Mouse (Mus musculus) limb, embryonic 10.5 days (tissue): ENCODE data around the gene Ch25h. TPM values are rescaled to one million over a fixed set of nuclear protein-coding genes. Genes with fewer than 3 reads are reported as not detected.

ENCODE experiments used
- DNase-seq: peaks from one replicate; pipeline ENCODE4 v3.0.0-alpha.2; 2017; ENCODE audit warnings: low spot score
- H3K27ac ChIP-seq: fragments of 300-500 bp; sonication (generic); 2 replicates; pipeline ENCODE4 v1.5.1; 2016; ENCODE audit warnings: mild to moderate bottlenecking
- H3K27me3 ChIP-seq: fragments of 300-500 bp; sonication (generic); 2 replicates; pipeline ENCODE4 v1.6.1; 2016; ENCODE audit warnings: low read depth, mild to moderate bottlenecking; ENCODE audit not compliant: poor library complexity, severe bottlenecking
- H3K36me3 ChIP-seq: fragments of 300-500 bp; sonication (generic); 2 replicates; pipeline ENCODE4 v1.6.1; 2016; ENCODE audit warnings: mild to moderate bottlenecking, moderate library complexity
- H3K4me1 ChIP-seq: fragments of 300-500 bp; sonication (generic); 2 replicates; pipeline ENCODE4 v1.6.1; 2016
- H3K4me3 ChIP-seq: fragments of 300-500 bp; sonication (generic); 2 replicates; pipeline ENCODE4 v1.5.1; 2016; ENCODE audit warnings: mild to moderate bottlenecking, moderate library complexity
- H3K9me3 ChIP-seq: fragments of 300-500 bp; sonication (generic); replicated peaks from 2 replicates; pipeline ENCODE4 v1.6.1; 2016; ENCODE audit warnings: mild to moderate bottlenecking
- WGBS: fragments of 180-500 bp; shearing (Covaris S2); methylation state at CpG from one replicate; pipeline ENCODE4 v1.1.7; 2016; 5-methylcytosine and 5-hydroxymethylcytosine counted together
- polyA plus RNA-seq: library from polyadenylated mRNA; unstranded; fragments of >200 nt; fragmentation: Nextera tagmentation; extraction: Ambion mirVana; gene quantifications from 2 replicates; pipeline ENCODE4 v1.2.1, GENCODE M21; 2016

Ch25h gene
- polyA plus RNA-seq, result 0.18 and 1.2 TPM in 2 replicates

GRCm38 (mm10) chr19:34474991-34475971 lies at the start of gene Ch25h:
TSS of gene Ch25h (minus strand) at chr19:34475164.
- peak within 1 kb of the TSS; percentile 59 for H3K4me3 ChIP-seq

GRCm38 (mm10) chr19:34524646-34525045 lies 49.7 kb upstream of the Ch25h start:
- no peak overlapping the region for H3K4me3 ChIP-seq
- no peaks in the 10 kb centered on the region for H3K9me3 ChIP-seq

More at GRCm38 (mm10) chr19:34474991-34475971, at the start of gene Ch25h:
- peaks cover 21% of the 10 kb centered on the region for H3K4me1 ChIP-seq
- no peaks in the 10 kb centered on the region for H3K9me3 ChIP-seq
- peaks cover 61% of the 10 kb centered on the region for H3K27me3 ChIP-seq
- no peak within 1 kb of the TSS for H3K27ac ChIP-seq
- peak; percentile 64 for DNase-seq
- WGBS, result under 1% methylated on average over 35 of the region's 35 CpGs
- H3K36me3 ChIP-seq, result no peaks in the 10 kb centered on the region

GRCm38 (mm10) chr19:34523106-34523725 lies 48.3 kb upstream of the Ch25h start:
- 85% methylated on average over 12 of the region's 12 CpGs for WGBS
- peaks cover 22% of the 10 kb centered on the region for H3K4me1 ChIP-seq
- no peak for DNase-seq
- no peak overlapping the region for H3K4me3 ChIP-seq
- H3K36me3 ChIP-seq, result peaks cover 18% of the 10 kb centered on the region
- H3K9me3 ChIP-seq, result no peaks in the 10 kb centered on the region
- H3K27ac ChIP-seq, result no peak overlapping the region
- no peaks in the 10 kb centered on the region for H3K27me3 ChIP-seq

More at GRCm38 (mm10) chr19:34524646-34525045, 49.7 kb upstream of the Ch25h start:
- peaks cover 5% of the 10 kb centered on the region; the same call in 1 of the 2 replicates for H3K36me3 ChIP-seq
- H3K27ac ChIP-seq, result no peak overlapping the region
- no peaks in the 10 kb centered on the region for H3K27me3 ChIP-seq
- WGBS, result 44% methylated on average over 9 of the region's 9 CpGs
- peaks cover 22% of the 10 kb centered on the region for H3K4me1 ChIP-seq
- DNase-seq, result no peak

DNA sequence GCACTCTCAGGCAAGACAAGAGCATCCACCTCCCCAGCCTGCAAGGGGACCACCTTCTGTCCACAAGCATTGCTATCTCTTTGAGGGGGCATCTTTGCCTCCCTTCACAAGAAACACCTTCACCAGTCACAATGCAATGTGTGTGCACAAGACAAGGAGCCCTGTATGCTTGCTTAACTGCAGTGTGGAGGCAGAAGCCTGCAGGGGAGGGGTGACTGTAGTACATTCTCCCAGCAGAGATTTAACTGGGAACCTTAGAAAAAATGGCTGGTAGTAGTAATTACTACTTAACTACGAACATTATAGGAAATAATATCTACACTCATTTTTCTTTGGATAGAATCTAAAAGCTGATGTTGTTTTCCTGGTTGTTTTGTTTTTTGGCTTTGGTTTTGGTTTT lies 47.0 kb upstream of the Ch25h start:
- H3K27ac ChIP-seq, result no peak overlapping the region
- peaks cover 20% of the 10 kb centered on the region for H3K36me3 ChIP-seq
- WGBS, result 90% methylated on average over 1 of the region's 1 CpGs
- H3K4me3 ChIP-seq, result no peak overlapping the region
- no peak for DNase-seq
- no peaks in the 10 kb centered on the region for H3K27me3 ChIP-seq
- H3K9me3 ChIP-seq, result no peaks in the 10 kb centered on the region
- H3K4me1 ChIP-seq, result peaks cover 22% of the 10 kb centered on the region

- DNase-seq, result no peak
- Histone ChIP-seq H3K9me3 (no peaks in the 10 kb centered on the region), H3K27me3 (no peaks in the 10 kb centered on the region), H3K4me1 (peaks cover 15% of the 10 kb centered on the region), H3K36me3 (peaks cover 20% of the 10 kb centered on the region), H3K27ac (no peak overlapping the region), H3K4me3 (no peak overlapping the region)
- 72% methylated on average over 2 of the region's 2 CpGs for WGBS
Measured at GRCm38 (mm10) chr19:34521361-34521760, 46.4 kb upstream of the Ch25h start.

DNA sequence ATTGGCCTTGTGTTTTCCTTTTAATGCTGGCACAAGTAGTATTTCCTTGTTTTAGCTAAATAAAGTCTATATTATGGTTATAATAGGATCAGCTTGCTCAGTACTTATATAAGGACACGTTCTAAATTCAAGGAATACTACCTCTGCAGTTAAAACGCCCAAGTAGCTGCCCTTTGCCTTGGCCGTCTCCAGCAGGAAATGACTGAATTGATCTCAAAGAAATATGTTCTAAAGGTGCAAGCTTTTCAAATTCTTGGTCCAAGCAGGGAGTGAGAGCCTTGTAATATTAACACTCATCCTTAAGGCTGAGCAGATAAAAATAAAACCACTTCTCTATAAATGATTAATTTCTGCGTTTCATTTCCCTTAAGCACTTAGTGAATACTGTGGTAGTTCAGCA lies 45.1 kb upstream of the Ch25h start:
- H3K27me3 ChIP-seq, result no peaks in the 10 kb centered on the region
- H3K36me3 ChIP-seq, result peaks cover 20% of the 10 kb centered on the region
- DNase-seq, result no peak
- H3K27ac ChIP-seq, result no peak overlapping the region
- H3K9me3 ChIP-seq, result no peaks in the 10 kb centered on the region
- H3K4me3 ChIP-seq, result no peak overlapping the region
- peaks cover 6% of the 10 kb centered on the region for H3K4me1 ChIP-seq
- WGBS, result 85% methylated on average over 4 of the region's 4 CpGs

GRCm38 (mm10) chr19:34519646-34520045 lies 44.7 kb upstream of the Ch25h start:
- WGBS, result 93% methylated on average over 3 of the region's 3 CpGs
- Histone ChIP-seq H3K27me3 (no peaks in the 10 kb centered on the region), H3K27ac (no peak overlapping the region), H3K9me3 (no peaks in the 10 kb centered on the region), H3K4me3 (no peak overlapping the region), H3K36me3 (peaks cover 20% of the 10 kb centered on the region), H3K4me1 (peaks cover 2% of the 10 kb centered on the region)
- DNase-seq, result no peak

- no peak for DNase-seq
- Histone ChIP-seq H3K9me3 (no peaks in the 10 kb centered on the region), H3K27ac (no peak overlapping the region), H3K4me1 (no peaks in the 10 kb centered on the region), H3K27me3 (no peaks in the 10 kb centered on the region), H3K36me3 (peaks cover 20% of the 10 kb centered on the region), H3K4me3 (no peak overlapping the region)
- 68% methylated on average over 3 of the region's 3 CpGs for WGBS
Measured at GRCm38 (mm10) chr19:34518786-34519185, 43.8 kb upstream of the Ch25h start.

GRCm38 (mm10) chr19:34517812-34518594 lies 43.0 kb upstream of the Ch25h start:
- Histone ChIP-seq H3K27ac (no peak overlapping the region), H3K36me3 (peaks cover 20% of the 10 kb centered on the region), H3K27me3 (no peaks in the 10 kb centered on the region), H3K4me3 (no peak overlapping the region), H3K9me3 (no peaks in the 10 kb centered on the region), H3K4me1 (no peaks in the 10 kb centered on the region)
- no peak for DNase-seq
- WGBS, result 92% methylated on average over 13 of the region's 13 CpGs

- Histone ChIP-seq H3K4me1 (no peaks in the 10 kb centered on the region), H3K36me3 (peaks cover 20% of the 10 kb centered on the region), H3K4me3 (no peak overlapping the region), H3K27ac (no peak overlapping the region), H3K27me3 (no peaks in the 10 kb centered on the region), H3K9me3 (no peaks in the 10 kb centered on the region)
- 89% methylated on average over 3 of the region's 3 CpGs for WGBS
- no peak for DNase-seq
Measured at GRCm38 (mm10) chr19:34517197-34517596, 42.2 kb upstream of the Ch25h start.

DNA sequence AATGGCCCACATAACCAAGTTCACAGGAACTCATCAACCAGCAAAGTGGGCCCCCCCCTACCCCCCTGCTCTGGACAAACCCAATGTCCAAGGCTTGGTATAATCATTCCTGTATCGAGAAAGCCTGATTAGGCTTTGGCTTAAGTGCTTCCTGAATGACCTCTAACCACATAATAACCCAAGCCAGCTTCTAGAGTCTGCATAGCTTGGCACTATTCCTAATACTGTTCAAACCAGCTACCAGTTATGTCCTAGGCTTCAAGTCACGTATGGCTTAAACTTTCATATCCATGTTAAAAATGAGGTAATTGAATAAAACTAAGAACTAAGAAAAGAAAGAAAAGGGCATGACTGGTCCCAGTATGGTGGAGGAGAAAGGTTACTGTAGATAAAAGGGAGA lies 41.4 kb upstream of the Ch25h start:
- no peaks in the 10 kb centered on the region for H3K27me3 ChIP-seq
- no peak overlapping the region for H3K4me3 ChIP-seq
- H3K27ac ChIP-seq, result no peak overlapping the region
- H3K9me3 ChIP-seq, result no peaks in the 10 kb centered on the region
- peaks cover 15% of the 10 kb centered on the region for H3K36me3 ChIP-seq
- H3K4me1 ChIP-seq, result peaks cover 4% of the 10 kb centered on the region
- 93% methylated on average over 2 of the region's 2 CpGs for WGBS
- no peak for DNase-seq

DNA sequence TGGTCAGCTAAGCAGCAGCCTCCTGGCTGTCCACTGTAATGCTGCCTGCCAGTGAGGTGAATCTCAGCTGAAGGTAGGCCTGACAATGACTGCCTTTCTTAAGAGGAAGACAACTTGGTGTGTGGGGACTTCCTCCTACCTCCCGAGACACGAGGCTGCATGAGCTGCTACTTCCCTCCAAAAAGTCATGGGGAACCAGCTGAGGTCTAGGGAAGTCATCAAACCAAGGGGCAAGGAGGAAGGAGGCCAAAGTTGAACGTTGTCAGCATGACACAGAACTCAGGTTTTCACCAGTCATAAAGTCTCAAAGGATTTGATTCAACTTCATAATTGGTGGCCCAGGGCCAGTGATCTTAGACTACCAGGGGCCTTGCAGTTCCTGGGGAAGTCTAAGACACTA lies 40.7 kb upstream of the Ch25h start:
- H3K9me3 ChIP-seq, result no peaks in the 10 kb centered on the region
- no peaks in the 10 kb centered on the region for H3K27me3 ChIP-seq
- DNase-seq, result no peak
- H3K4me3 ChIP-seq, result no peak overlapping the region
- no peak overlapping the region for H3K27ac ChIP-seq
- WGBS, result 83% methylated on average over 3 of the region's 3 CpGs
- H3K36me3 ChIP-seq, result peaks cover 15% of the 10 kb centered on the region
- H3K4me1 ChIP-seq, result peaks cover 6% of the 10 kb centered on the region
